Mouse (Mus musculus) CH12.LX (cell line): ENCODE results near the gene Sec16a.

Experiments used
- CHD1 ChIP-seq: IDR thresholded peaks from 2 replicates; pipeline ENCODE4 v1.6.1; 2012; ENCODE audit warnings: low read depth, low read length, improper control_type of control experiment, inconsistent platforms
- CTCF ChIP-seq, 2 experiments: IDR thresholded peaks in 1 of 2; conservative IDR thresholded peaks in 1 of 2; 2 replicates each; pipeline ENCODE4 v1.5.1; 2011 to 2012; ENCODE audit warnings: low read depth in 2 of 2, low read length in 2 of 2, improper control_type of control experiment in 1 of 2, inconsistent platforms in 1 of 2, mild to moderate bottlenecking in 1 of 2, moderate library complexity in 1 of 2
- EP300 ChIP-seq: IDR thresholded peaks from 2 replicates; pipeline ENCODE4 v1.6.1; 2011; ENCODE audit warnings: low read length, improper control_type of control experiment
- HCFC1 ChIP-seq: IDR thresholded peaks from 2 replicates; pipeline ENCODE4 v1.6.1; 2012; ENCODE audit warnings: low read depth, mild to moderate bottlenecking, inconsistent platforms, low read length, improper control_type of control experiment
- JUND ChIP-seq: conservative IDR thresholded peaks from 2 replicates; pipeline ENCODE4 v1.6.1; 2011; ENCODE audit warnings: low read depth, low read length, improper control_type of control experiment
- KAT2A ChIP-seq: IDR thresholded peaks from 2 replicates; pipeline ENCODE4 v1.6.1; 2012; ENCODE audit warnings: low read length, improper control_type of control experiment, inconsistent platforms; ENCODE audit not compliant: insufficient replicate concordance
- MAX ChIP-seq: IDR thresholded peaks from 2 replicates; pipeline ENCODE4 v1.6.1; 2011; ENCODE audit warnings: low read length, improper control_type of control experiment
- MEF2A ChIP-seq: IDR thresholded peaks from 2 replicates; pipeline ENCODE4 v1.6.1; 2014; ENCODE audit warnings: low read depth, mild to moderate bottlenecking, inconsistent platforms, low read length, improper control_type of control experiment, borderline replicate concordance
- MXI1 ChIP-seq: IDR thresholded peaks from 2 replicates; pipeline ENCODE4 v1.6.1; 2011; ENCODE audit warnings: mild to moderate bottlenecking, low read depth, low read length, improper control_type of control experiment
- POLR2A ChIP-seq: IDR thresholded peaks from 2 replicates; pipeline ENCODE4 v1.6.1; 2011; ENCODE audit warnings: low read depth, mild to moderate bottlenecking, improper control_type of control experiment, low read length
- TBP ChIP-seq: conservative IDR thresholded peaks from 2 replicates; pipeline ENCODE4 v1.6.1; 2011; ENCODE audit warnings: low read depth, low read length, improper control_type of control experiment
- USF2 ChIP-seq: conservative IDR thresholded peaks from 2 replicates; pipeline ENCODE4 v1.6.1; 2011; ENCODE audit warnings: low read depth, low read length, improper control_type of control experiment

DNA sequence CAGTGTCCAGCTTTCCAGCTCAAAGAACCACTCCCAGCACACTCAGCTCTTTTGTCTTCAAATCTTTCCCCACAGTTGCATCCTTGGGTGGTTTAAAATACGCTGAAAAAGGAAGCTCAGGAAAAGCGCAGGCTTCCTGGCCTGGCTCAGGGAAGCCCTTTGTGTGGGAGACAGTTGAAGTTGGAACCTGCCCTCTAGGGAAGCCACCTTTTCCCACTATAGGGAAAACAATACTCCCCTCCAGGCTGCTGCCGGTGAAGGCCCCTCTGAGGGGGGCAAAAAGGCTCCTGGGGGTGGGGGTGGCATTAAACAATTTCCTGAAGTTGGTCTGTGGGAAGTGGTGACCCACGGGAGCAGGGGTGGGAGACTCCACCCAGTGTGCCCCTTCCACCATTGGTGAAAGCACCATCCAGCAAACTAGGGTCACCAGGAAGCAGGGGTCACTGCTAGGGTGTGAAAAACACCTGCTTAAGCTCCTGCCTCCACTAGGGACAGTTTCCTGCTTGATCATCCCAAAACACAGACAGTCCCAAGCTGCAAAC, 45.8 kb upstream of the Sec16a start:
- TF ChIP-seq CHD1 (no peak), MAX (no peak), USF2 (no peak), MEF2A (no peak), POLR2A (no peak), HCFC1 (no peak), MXI1 (no peak), TBP (no peak), JUND (no peak), CTCF (conservative IDR thresholded peaks at IDR 0.05 in 1 of 2, IDR thresholded peaks at IDR 0.05 in 1 of 2; ENCODE audit: low read depth in 2 of 2, low read length in 2 of 2) (no peak), EP300 (no peak), KAT2A (no peak)
